Mouse (Mus musculus) embryonic facial prominence, embryonic 11.5 days (tissue): Measurements from ENCODE around the gene Garem2. TPM values are rescaled to one million over a fixed set of nuclear protein-coding genes. Genes with fewer than 3 reads are reported as not detected.

ENCODE experiments used
- ATAC-seq: fragments of 200-750 bp; cut with Nextera tagmentation; replicated peaks from 2 replicates; pipeline ENCODE4 v1.8.0; 2017; ENCODE audit warnings: low read depth; ENCODE audit not compliant: insufficient number of reproducible peaks, low FRiP score, low TSS enrichment
- DNase-seq: peaks from one replicate; pipeline ENCODE4 v3.0.0-alpha.2; 2015; ENCODE audit warnings: low spot score
- H3K27ac ChIP-seq: fragments of 300-500 bp; sonication (generic); replicated peaks from 2 replicates; pipeline ENCODE4 v1.5.1; 2014; ENCODE audit warnings: mild to moderate bottlenecking, low read depth, low read length, control low read depth
- H3K27me3 ChIP-seq: fragments of 300-500 bp; sonication (generic); 2 replicates; pipeline ENCODE4 v1.6.1; 2014; ENCODE audit warnings: mild to moderate bottlenecking, low read length, moderate library complexity, mixed read lengths; ENCODE audit not compliant: control insufficient read depth, insufficient read depth
- H3K36me3 ChIP-seq: fragments of 300-500 bp; sonication (generic); replicated peaks from 2 replicates; pipeline ENCODE4 v1.6.1; 2014; ENCODE audit warnings: low read depth, mild to moderate bottlenecking, low read length, moderate library complexity, mixed read lengths; ENCODE audit not compliant: control insufficient read depth, insufficient read depth
- H3K4me1 ChIP-seq: fragments of 300-500 bp; sonication (generic); 2 replicates; pipeline ENCODE4 v1.6.1; 2014; ENCODE audit warnings: low read length, mixed read lengths; ENCODE audit not compliant: control insufficient read depth, insufficient read depth
- H3K4me2 ChIP-seq: fragments of 300-500 bp; sonication (generic); 2 replicates; pipeline ENCODE4 v1.6.1; 2014; ENCODE audit warnings: low read depth, mild to moderate bottlenecking, control low read depth, low read length, moderate library complexity
- H3K4me3 ChIP-seq: fragments of 300-500 bp; sonication (generic); 2 replicates; pipeline ENCODE4 v1.5.1; 2014; ENCODE audit warnings: low read depth, low read length, control low read depth
- H3K9ac ChIP-seq: fragments of 300-500 bp; sonication (generic); replicated peaks from 2 replicates; pipeline ENCODE4 v1.6.1; 2014; ENCODE audit warnings: mild to moderate bottlenecking, control low read depth, low read length
- H3K9me3 ChIP-seq: fragments of 300-500 bp; sonication (generic); replicated peaks from 2 replicates; pipeline ENCODE4 v1.6.1; 2016; ENCODE audit warnings: mild to moderate bottlenecking, low read length, inconsistent platforms, mixed read lengths; ENCODE audit not compliant: control insufficient read depth
- WGBS: fragments of 180-500 bp; shearing (Covaris S2); extraction: QIAGEN DNeasy Blood & Tissue Kit; methylation state at CpG from one replicate; pipeline ENCODE4 v1.1.7; 2014; 5-methylcytosine and 5-hydroxymethylcytosine counted together
- polyA plus RNA-seq: library from polyadenylated mRNA; unstranded; fragments of >200 nt; fragmentation: Nextera tagmentation; extraction: Ambion mirVana; gene quantifications from 2 replicates; pipeline ENCODE4 v1.2.1, GENCODE M21; 2014

Garem2 gene
- polyA plus RNA-seq, 1 experiment from 2014 or later: 3.1 TPM

DNA sequence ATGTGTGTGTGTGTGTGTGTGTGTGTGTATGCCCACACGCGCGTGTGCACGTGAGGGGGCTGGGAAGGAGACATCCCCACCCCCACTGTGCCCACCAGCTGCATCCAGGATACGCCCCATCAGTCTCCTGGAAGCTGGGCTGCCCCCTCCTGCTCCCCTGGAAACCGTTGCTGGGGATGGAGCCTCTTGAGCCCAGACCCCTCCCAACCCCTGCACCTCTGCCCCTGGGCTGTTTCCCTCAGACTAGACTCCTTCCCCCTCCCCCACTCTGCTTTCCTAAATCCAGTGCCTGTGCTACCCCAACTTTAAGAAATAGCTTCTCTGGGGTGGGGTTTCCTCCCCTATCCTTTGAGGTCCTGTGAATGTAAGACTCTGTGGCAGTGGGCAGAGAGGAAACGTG lies 2.2 kb downstream of the Garem2 start:
- Histone ChIP-seq H3K27me3 (peaks cover 35% of the 10 kb centered on the region), H3K4me2 (no peak overlapping the region), H3K9me3 (no peaks in the 10 kb centered on the region), H3K27ac (no peak overlapping the region), H3K9ac (peak overlapping the region; percentile 6; the same call in 1 of the 2 replicates), H3K4me1 (peaks cover 30% of the 10 kb centered on the region), H3K4me3 (no peak overlapping the region), H3K36me3 (no peaks in the 10 kb centered on the region)
- ATAC-seq (0 out of 2 replicates have a peak, but pooled peaks have one; percentile 26), DNase-seq (peak; percentile 54)
- WGBS: 4% methylated on average over 7 of the region's 7 CpGs

GRCm38 (mm10) chr5:30107611-30108041 lies 2.7 kb downstream of the Garem2 start:
- 6% methylated on average over 5 of the region's 5 CpGs for WGBS
- peak overlapping the region; percentile 6; the same call in 1 of the 2 replicates for H3K9ac ChIP-seq
- H3K36me3 ChIP-seq: no peaks in the 10 kb centered on the region
- no peak for DNase-seq
- no peak overlapping the region for H3K4me3 ChIP-seq
- H3K4me2 ChIP-seq: no peak overlapping the region
- no peak for ATAC-seq
- H3K9me3 ChIP-seq: no peaks in the 10 kb centered on the region
- H3K4me1 ChIP-seq: peaks cover 30% of the 10 kb centered on the region
- H3K27me3 ChIP-seq: peaks cover 39% of the 10 kb centered on the region
- H3K27ac ChIP-seq: no peak overlapping the region

DNA sequence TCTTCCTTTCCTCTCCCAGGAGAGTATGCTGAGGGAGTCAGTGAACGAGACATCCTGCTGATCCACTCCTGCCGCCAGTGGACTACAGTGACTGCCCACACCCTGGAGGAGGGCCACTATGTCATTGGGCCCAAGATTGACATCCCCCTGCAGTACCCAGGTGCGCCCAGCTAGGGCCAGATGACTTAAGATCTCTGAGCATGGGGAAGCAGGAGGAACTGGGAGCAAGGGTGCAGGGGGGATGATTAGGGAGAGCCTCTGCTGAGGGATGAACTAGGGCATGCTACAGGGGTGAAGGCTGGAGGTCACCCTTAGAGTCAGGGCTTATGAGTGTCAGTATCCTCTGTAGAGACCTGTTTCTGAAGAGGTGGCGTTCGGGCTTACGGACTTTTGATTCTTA lies 3.3 kb downstream of the Garem2 start:
- Histone ChIP-seq H3K36me3 (no peaks in the 10 kb centered on the region), H3K27me3 (peaks cover 40% of the 10 kb centered on the region), H3K9ac (no peak overlapping the region), H3K9me3 (no peaks in the 10 kb centered on the region), H3K4me3 (no peak overlapping the region), H3K27ac (no peak overlapping the region), H3K4me2 (no peak overlapping the region), H3K4me1 (peaks cover 30% of the 10 kb centered on the region)
- 63% methylated on average over 6 of the region's 6 CpGs for WGBS
- DNase-seq: no peak
- no peak for ATAC-seq

DNA sequence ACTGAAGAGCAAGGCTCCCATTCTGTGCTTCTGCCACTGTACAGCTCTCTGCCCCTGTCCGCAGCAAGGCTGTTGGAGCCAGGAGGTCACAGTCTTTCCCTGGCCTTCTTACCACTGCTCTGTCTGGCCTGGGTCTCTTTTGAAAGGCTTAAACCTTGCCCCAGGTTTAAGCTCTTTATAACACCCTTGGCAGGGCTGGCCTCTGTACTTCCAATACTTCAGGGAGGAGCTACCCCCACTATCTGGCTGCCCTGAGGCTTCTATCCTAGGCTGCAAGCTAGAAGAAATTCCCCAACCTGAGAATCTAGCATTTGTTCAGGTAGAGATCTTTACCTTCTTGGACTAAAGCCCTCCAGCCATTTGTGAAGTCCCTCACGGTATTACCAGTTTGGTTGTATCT lies 4.9 kb downstream of the Garem2 start:
- Histone ChIP-seq H3K9me3 (no peaks in the 10 kb centered on the region), H3K4me1 (peaks cover 30% of the 10 kb centered on the region), H3K27ac (no peak overlapping the region), H3K27me3 (peaks cover 38% of the 10 kb centered on the region), H3K9ac (no peak overlapping the region), H3K4me3 (no peak overlapping the region), H3K36me3 (no peaks in the 10 kb centered on the region), H3K4me2 (no peak overlapping the region)
- DNase-seq: no peak
- 36% methylated on average over 2 of the region's 2 CpGs for WGBS
- no peak for ATAC-seq

DNA sequence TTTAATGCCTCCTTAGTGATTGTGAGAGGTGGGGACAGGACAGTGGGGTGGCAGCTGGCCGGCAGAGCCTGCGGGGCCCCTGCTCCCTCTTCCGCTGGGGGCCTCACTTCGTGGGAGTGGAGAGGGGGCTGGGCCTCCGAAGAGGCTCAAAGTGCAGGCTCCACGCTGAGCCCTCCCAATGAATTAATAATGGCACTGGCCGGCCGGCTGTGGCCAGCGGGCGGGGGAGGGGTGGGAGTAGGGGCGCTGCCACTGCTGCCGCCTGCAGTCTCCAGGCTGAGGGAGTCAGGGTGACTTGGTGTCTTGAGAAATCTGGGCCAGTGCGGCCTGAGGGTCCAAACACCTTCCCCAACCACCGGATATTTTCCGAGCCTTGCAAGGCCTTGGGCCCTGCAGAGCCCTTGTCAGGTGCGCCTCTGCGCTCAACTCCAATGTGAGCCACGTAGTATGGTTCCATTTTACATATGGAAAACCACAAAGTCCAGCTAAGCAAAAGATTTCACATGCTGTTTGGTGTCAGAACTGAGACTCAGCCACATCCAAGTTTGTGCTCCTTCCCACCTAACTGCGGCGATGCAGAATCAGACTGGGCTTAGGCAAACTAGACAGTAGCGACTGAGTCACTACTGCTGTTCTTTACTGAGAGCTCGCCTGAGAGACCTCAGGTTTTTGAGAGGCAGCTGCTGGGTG lies 5.6 kb downstream of the Garem2 start:
- ATAC-seq (no peak; the same call in 1 of the 2 replicates), DNase-seq (peak; percentile 18)
- no peaks in the 10 kb centered on the region for H3K9me3 ChIP-seq
- peak overlapping the region; percentile 41 for H3K4me2 ChIP-seq
- H3K9ac ChIP-seq: no peak overlapping the region; the same call in 1 of the 2 replicates
- 4% methylated on average over 22 of the region's 22 CpGs for WGBS
- H3K27ac ChIP-seq: 0 out of 2 replicates have a peak overlapping the region, but pooled peaks have one; percentile 10
- H3K4me1 ChIP-seq: peaks cover 26% of the 10 kb centered on the region
- peak overlapping the region; percentile 3; the same call in 1 of the 2 replicates for H3K4me3 ChIP-seq
- no peaks in the 10 kb centered on the region for H3K36me3 ChIP-seq
- H3K27me3 ChIP-seq: peaks cover 31% of the 10 kb centered on the region

DNA sequence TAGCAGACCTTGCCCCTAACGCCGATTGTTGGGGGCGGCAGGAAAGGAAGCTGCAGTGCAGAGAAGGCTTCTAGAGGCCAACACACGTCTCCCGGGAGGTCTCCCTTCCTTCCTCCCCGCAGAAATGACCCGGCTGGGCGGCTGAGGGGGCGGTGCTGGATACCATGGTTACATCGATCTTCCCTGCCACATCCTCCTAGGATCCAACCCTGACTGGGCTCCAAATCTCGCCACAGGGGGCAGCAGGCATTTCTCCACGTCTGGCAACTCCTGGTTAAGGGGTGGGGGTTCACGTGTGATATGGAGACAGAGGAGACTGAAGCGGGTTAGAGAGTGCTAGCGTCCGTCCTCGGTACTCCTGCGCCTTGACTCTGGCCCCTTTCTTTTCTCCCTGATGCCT lies 6.2 kb downstream of the Garem2 start:
- Histone ChIP-seq H3K27ac (0 out of 2 replicates have a peak overlapping the region, but pooled peaks have one; percentile 10), H3K27me3 (peaks cover 25% of the 10 kb centered on the region)

GRCm38 (mm10) chr5:30111771-30112170 lies 6.8 kb downstream of the Garem2 start:
- peaks cover 20% of the 10 kb centered on the region for H3K27me3 ChIP-seq
- no peaks in the 10 kb centered on the region for H3K36me3 ChIP-seq
- H3K9me3 ChIP-seq: no peaks in the 10 kb centered on the region
- H3K4me3 ChIP-seq: no peak overlapping the region
- no peak overlapping the region for H3K4me2 ChIP-seq
- DNase-seq (no peak), ATAC-seq (no peak)
- 74% methylated on average over 3 of the region's 3 CpGs for WGBS
- H3K27ac ChIP-seq: no peak overlapping the region
- H3K9ac ChIP-seq: no peak overlapping the region
- peaks cover 19% of the 10 kb centered on the region for H3K4me1 ChIP-seq

More for the DNA sequence above, 6.2 kb downstream of the Garem2 start:
- Histone ChIP-seq H3K9ac (no peak overlapping the region; the same call in none of the 2 replicates), H3K9me3 (no peaks in the 10 kb centered on the region), H3K36me3 (no peaks in the 10 kb centered on the region), H3K4me3 (peak overlapping the region; percentile 3; the same call in 1 of the 2 replicates), H3K4me2 (peak overlapping the region; percentile 41), H3K4me1 (peaks cover 20% of the 10 kb centered on the region)
- 1% methylated on average over 18 of the region's 18 CpGs for WGBS
- peak; percentile 31; the same call in 1 of the 2 replicates for ATAC-seq
- DNase-seq: peak; percentile 82

DNA sequence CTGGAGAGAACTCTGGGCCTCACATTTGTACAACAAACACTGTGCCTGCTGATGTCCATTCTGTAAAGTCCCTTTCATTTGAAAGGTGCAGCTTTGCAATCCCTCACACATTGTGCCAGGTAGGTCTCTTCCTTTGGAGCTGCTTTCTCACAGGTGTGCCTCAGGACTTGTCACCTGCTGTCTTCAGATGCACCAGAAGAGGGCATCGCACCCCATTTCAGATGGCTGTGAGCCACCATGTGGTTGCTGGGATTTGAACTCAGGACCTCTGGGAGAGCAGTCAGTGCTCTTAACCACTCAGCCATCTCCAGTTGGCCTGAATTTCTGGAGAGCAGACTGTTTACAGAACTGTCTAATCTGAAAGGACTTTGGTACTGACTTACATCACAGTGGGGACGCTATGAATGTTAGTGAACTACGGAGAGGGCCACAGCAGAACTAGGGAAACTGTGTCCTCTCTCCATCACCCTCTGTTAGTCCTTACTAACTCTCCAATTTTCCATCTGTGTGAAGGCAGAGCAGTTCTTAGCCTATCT lies 7.6 kb downstream of the Garem2 start:
- H3K27me3 ChIP-seq: peaks cover 19% of the 10 kb centered on the region

More for the DNA sequence above, 7.6 kb downstream of the Garem2 start:
- Histone ChIP-seq H3K9me3 (no peaks in the 10 kb centered on the region), H3K9ac (no peak overlapping the region), H3K4me2 (no peak overlapping the region), H3K27ac (no peak overlapping the region), H3K36me3 (no peaks in the 10 kb centered on the region), H3K4me3 (no peak overlapping the region), H3K4me1 (peaks cover 16% of the 10 kb centered on the region)
- 76% methylated on average over 3 of the region's 3 CpGs for WGBS
- no peak for ATAC-seq
- no peak for DNase-seq
